Mouse (Mus musculus) CH12F3 (cell line): ENCODE measurements around the gene Lep.

Experiments used
- in situ Hi-C: fragments of 300-500 bp; cut with MboI; formaldehyde crosslinking; loops from 2 replicates; pipeline ENCODE4 v1.14.3; 2020; ENCODE audit warnings: low sequenced_read_pairs

Gene Lep

GRCm38 (mm10) chr6:29108376-29108775 lies 48.4 kb downstream of the Lep start:
- in situ Hi-C loops, result no loop called here

- in situ Hi-C loops, result no loop called here
Observed at GRCm38 (mm10) chr6:29111501-29111900, 51.5 kb downstream of the Lep start.

- in situ Hi-C loops, result no loop called here
Observed at GRCm38 (mm10) chr6:29115756-29116155, 55.7 kb downstream of the Lep start.

GRCm38 (mm10) chr6:29117417-29118104 lies 57.5 kb downstream of the Lep start:
- in situ Hi-C loops, result no loop called here

- in situ Hi-C loops, result no loop called here
Observed at GRCm38 (mm10) chr6:29118231-29118630, 58.2 kb downstream of the Lep start.

GRCm38 (mm10) chr6:29118963-29119362 lies 58.9 kb downstream of the Lep start:
- in situ Hi-C loops, result no loop called here

- in situ Hi-C loops, result no loop called here
Observed at GRCm38 (mm10) chr6:29119990-29120389, 60.0 kb downstream of the Lep start.
